Mouse (Mus musculus) lung, embryonic 14.5 days (tissue): ENCODE measurements at regions not wholly inside any gene's neighbourhood (a gene's known extent, or its start where the extent isn't known, plus 50 kb on each side); places are given as distances from the start of the nearest gene placed in this dataset. TPM values are rescaled to one million over a fixed set of nuclear protein-coding genes. Genes with fewer than 3 reads are reported as not detected.
A peak's percentile ranks its signal among the peaks of the same experiment; 100 is the strongest.

Source experiments
- ATAC-seq: fragments of 200-750 bp; cut with Nextera tagmentation; 2 replicates; pipeline ENCODE4 v1.8.0; 2017; ENCODE audit warnings: mild to moderate bottlenecking, moderate TSS enrichment, moderate library complexity; ENCODE audit not compliant: insufficient read depth
- DNase-seq: peaks from one replicate; pipeline ENCODE4 v3.0.0-alpha.2; 2015
- H3K27ac ChIP-seq: fragments of 300-500 bp; sonication (generic); 2 replicates; pipeline ENCODE4 v1.5.1; 2014; ENCODE audit warnings: low read depth, mild to moderate bottlenecking, moderate library complexity
- H3K27me3 ChIP-seq: fragments of 300-500 bp; sonication (generic); 2 replicates; pipeline ENCODE4 v1.6.1; 2014; ENCODE audit warnings: low read length, control low read depth; ENCODE audit not compliant: insufficient read depth
- H3K36me3 ChIP-seq: fragments of 300-500 bp; sonication (generic); 2 replicates; pipeline ENCODE4 v1.6.1; 2014; ENCODE audit warnings: control low read depth; ENCODE audit not compliant: insufficient read depth
- H3K4me1 ChIP-seq: fragments of 300-500 bp; sonication (generic); 2 replicates; pipeline ENCODE4 v1.6.1; 2014; ENCODE audit warnings: antibody characterized with exemption, control low read depth; ENCODE audit not compliant: insufficient read depth
- H3K4me2 ChIP-seq: fragments of 300-500 bp; sonication (generic); 2 replicates; pipeline ENCODE4 v1.6.1; 2014; ENCODE audit warnings: mild to moderate bottlenecking
- H3K4me3 ChIP-seq: fragments of 300-500 bp; sonication (generic); 2 replicates; pipeline ENCODE4 v1.5.1; 2014; ENCODE audit warnings: low read depth, low read length
- H3K9ac ChIP-seq: fragments of 300-500 bp; sonication (generic); 2 replicates; pipeline ENCODE4 v1.6.1; 2014
- H3K9me3 ChIP-seq: fragments of 300-500 bp; sonication (generic); 2 replicates; pipeline ENCODE4 v1.6.1; 2016; ENCODE audit warnings: low read depth, low read length, control low read depth
- CTCF ChIP-seq: IDR thresholded peaks from 2 replicates; pipeline ENCODE4 v1.5.1; 2016; ENCODE audit warnings: antibody characterized with exemption, low read depth
- WGBS: fragments of 180-500 bp; shearing (Covaris S2); extraction: QIAGEN DNeasy Blood & Tissue Kit; methylation state at CpG from one replicate; pipeline ENCODE4 v1.1.7; 2014; 5-methylcytosine and 5-hydroxymethylcytosine counted together
- microRNA-seq: library from miRNA; unstranded; fragments of <30 nt; microRNA quantifications from one replicate; pipeline ENCODE4, GENCODE M21; 2016; ENCODE audit warnings: borderline number of aligned reads

DNA sequence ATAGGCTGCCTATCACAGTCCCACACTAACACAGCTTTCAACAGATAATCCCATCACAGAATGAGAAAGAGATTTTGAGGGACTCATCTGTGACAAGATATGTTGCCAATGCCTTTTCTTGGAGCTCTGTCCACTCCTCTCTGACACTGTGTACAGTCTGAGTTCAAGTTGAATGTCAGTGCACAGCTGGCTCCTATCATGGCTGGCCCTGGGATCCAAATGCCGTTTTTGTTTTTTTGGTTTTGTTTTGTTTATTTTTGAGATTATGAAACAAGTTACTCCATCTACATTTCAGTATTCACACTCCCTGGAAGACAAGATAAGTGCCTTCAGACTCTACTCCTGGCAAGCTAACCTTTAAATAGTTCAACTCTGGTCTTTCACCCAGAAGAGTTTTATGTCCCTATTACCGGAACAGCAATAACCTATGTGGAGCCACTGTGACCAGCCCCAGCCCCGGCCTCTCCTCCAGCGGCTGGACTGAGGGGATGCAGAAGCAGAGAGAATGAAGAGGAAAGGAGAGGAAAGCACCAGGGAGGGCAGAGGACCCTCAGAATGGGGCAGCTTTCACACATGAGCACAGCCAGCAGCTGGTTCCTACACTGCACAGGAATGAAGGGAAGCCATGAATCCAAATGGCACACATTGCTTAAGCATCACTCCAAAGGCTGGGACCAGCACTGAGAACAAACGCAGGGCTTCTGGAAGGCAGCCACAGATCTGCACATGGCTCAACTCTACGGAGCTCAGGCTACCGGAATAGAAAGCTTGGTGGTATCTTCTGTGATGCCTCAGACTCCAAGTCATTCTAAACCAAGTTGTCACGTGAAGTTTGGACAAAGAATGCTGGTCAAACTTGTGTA, 99.9 kb upstream of the Nsun2 start:
- peak; percentile 93 for DNase-seq
- peaks cover 6% of the 10 kb centered on the region; the same call in 1 of the 2 replicates for H3K4me1 ChIP-seq

DNA sequence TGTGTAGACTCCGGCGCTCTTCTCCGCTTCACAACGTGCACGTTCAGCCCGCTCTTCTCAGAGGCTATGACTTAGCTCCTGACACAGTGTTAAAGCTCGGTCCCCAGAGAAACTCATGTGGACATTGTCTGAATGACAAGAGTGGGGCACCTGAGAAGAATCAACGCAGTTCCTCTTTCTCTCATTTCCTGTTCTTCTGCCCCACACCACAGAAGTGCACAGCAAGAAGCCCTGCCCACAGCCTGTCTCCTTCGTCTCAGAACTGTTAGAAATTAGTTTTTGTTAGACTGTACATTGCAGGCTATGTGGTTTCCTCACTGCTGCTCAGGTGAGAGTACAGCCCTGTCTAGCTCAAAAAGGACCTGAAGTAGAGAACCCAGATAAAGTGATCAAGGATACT, 94.1 kb upstream of the Nsun2 start:
- Histone ChIP-seq H3K9me3 (no peaks in the 10 kb centered on the region), H3K27me3 (no peaks in the 10 kb centered on the region), H3K27ac (no peak overlapping the region), H3K36me3 (no peaks in the 10 kb centered on the region), H3K4me3 (no peak overlapping the region), H3K4me1 (peaks cover 3% of the 10 kb centered on the region; the same call in 1 of the 2 replicates), H3K9ac (no peak overlapping the region), H3K4me2 (no peak overlapping the region)
- TF ChIP-seq CTCF: no peak
- 86% methylated on average over 9 of the region's 9 CpGs for WGBS
- ATAC-seq (no peak), DNase-seq (no peak)

More for the DNA sequence above, 99.9 kb upstream of the Nsun2 start:
- Histone ChIP-seq H3K27me3 (no peaks in the 10 kb centered on the region), H3K9me3 (no peaks in the 10 kb centered on the region), H3K4me2 (no peak overlapping the region), H3K4me3 (no peak overlapping the region), H3K27ac (peak overlapping the region; percentile 74), H3K36me3 (no peaks in the 10 kb centered on the region), H3K9ac (no peak overlapping the region)
- ATAC-seq: peak; percentile 95
- 42% methylated on average over 8 of the region's 8 CpGs for WGBS
- no peak for TF ChIP-seq CTCF

DNA sequence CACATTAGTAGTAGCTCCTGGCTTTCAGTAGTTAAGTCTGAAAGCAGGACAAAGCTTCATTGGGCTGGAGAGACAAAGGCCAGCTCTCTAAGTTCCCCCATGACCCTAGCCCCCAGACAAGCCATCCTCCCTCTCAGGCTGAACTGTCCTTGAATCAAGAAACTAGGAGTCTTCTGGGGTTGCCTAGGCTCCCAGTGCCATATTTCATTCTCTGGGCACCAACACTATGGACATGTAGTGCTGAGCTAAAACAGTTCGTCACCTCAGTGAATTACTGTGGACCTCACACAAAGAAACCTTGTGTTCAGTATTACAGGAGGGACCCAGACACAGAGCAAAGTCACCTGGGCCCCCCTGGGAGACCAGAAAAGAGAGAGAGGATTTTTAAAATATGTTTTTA, 91.7 kb upstream of the Nsun2 start:
- Histone ChIP-seq H3K36me3 (no peaks in the 10 kb centered on the region), H3K9ac (no peak overlapping the region), H3K27ac (no peak overlapping the region), H3K27me3 (no peaks in the 10 kb centered on the region), H3K4me3 (no peak overlapping the region), H3K9me3 (no peaks in the 10 kb centered on the region), H3K4me1 (no peaks in the 10 kb centered on the region), H3K4me2 (no peak overlapping the region)
- no peak for DNase-seq
- no peak for TF ChIP-seq CTCF
- no peak for ATAC-seq
- WGBS: 57% methylated on average over 1 of the region's 1 CpGs

DNA sequence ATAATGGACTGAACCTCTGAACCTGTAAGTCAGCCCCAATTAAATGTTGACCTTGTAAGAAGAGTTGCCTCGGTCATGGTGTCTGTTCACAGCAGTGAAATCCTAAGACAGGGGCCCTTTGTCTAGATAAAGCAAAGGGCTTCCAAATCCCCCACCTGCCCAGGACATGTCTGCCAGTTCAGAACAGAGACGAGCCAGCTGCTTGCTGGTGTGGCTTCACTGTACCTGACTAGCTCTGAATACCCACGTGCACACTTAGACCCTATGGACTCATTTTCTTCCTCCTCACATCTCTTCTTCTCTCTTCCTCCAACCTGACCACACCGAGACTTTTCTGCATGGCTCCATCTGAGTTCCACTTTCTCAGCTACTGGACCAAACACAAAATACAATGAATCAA, 87.9 kb upstream of the Nsun2 start:
- no peak for ATAC-seq
- WGBS: 78% methylated on average over 4 of the region's 4 CpGs

More for the DNA sequence above, 87.9 kb upstream of the Nsun2 start:
- DNase-seq: no peak
- no peaks in the 10 kb centered on the region for H3K27me3 ChIP-seq
- TF ChIP-seq CTCF: no peak
- H3K36me3 ChIP-seq: no peaks in the 10 kb centered on the region
- no peaks in the 10 kb centered on the region for H3K4me1 ChIP-seq
- no peaks in the 10 kb centered on the region for H3K9me3 ChIP-seq
- no peak overlapping the region for H3K27ac ChIP-seq
- H3K4me2 ChIP-seq: no peak overlapping the region
- H3K4me3 ChIP-seq: no peak overlapping the region
- H3K9ac ChIP-seq: no peak overlapping the region

Small RNA genes in the stretch of these regions (microRNA-seq; reads per million reads assigned to microRNA genes)
- gene Gm44375: not detected
